Mouse (Mus musculus): ENCODE measurements at regions not wholly inside any gene's neighbourhood (a gene's known extent, or its start where the extent isn't known, plus 50 kb on each side); places are given as distances from the start of the nearest gene placed in this dataset.

GRCm38 (mm10) chrX:61652377-61652776, 56.9 kb upstream of the Ldoc1 start:
- DNase-seq (ENCODE audit: low spot score), result no peak

GRCm38 (mm10) chrX:61653077-61653476, 56.2 kb upstream of the Ldoc1 start:
- peak; percentile 29 for DNase-seq (ENCODE audit: low spot score)
- Histone ChIP-seq H3K4me3 (no peak overlapping the region), H3K4me1 (no peaks in the 10 kb centered on the region), H3K36me3 (no peaks in the 10 kb centered on the region), H3K9me3 (replicated peaks) (no peaks in the 10 kb centered on the region), H3K27ac (no peak overlapping the region), H3K27me3 (ENCODE audit: low read depth, poor library complexity, severe bottlenecking) (no peaks in the 10 kb centered on the region)
- WGBS, result 42% methylated on average over 3 of the region's 3 CpGs

More at GRCm38 (mm10) chrX:61652377-61652776, 56.9 kb upstream of the Ldoc1 start:
- no peaks in the 10 kb centered on the region for H3K4me1 ChIP-seq
- H3K27ac ChIP-seq, result no peak overlapping the region
- H3K4me3 ChIP-seq, result no peak overlapping the region
- no peaks in the 10 kb centered on the region for H3K36me3 ChIP-seq
- 84% methylated on average over 1 of the region's 1 CpGs for WGBS
- no peaks in the 10 kb centered on the region for H3K9me3 ChIP-seq (replicated peaks)
- no peaks in the 10 kb centered on the region for H3K27me3 ChIP-seq (ENCODE audit: low read depth, poor library complexity, severe bottlenecking)

Measured in limb, embryonic 10.5 days (tissue).